Mouse (Mus musculus) left cerebral cortex, adult 9 months (tissue): ENCODE measurements around the gene Plxnb1.
A peak's percentile ranks its signal among the peaks of the same experiment; 100 is the strongest.
"Not testable (repeated sequence)": the region's sequence is repeated elsewhere in the genome, so short reads cannot be mapped to it uniquely, and the experiment has no call there.

ENCODE experiments used
- DNase-seq, 2 experiments: peaks; one replicate each; pipeline ENCODE4 v3.0.0; 2022; ENCODE audit warnings: low spot score in 2 of 2

Gene Plxnb1

GRCm38 (mm10) chr9:109102541-109102940 lies 7.4 kb downstream of the Plxnb1 start:
- DNase-seq, result no peak

- no peak for DNase-seq
Observed at GRCm38 (mm10) chr9:109103250-109103649, 8.1 kb downstream of the Plxnb1 start.

DNA sequence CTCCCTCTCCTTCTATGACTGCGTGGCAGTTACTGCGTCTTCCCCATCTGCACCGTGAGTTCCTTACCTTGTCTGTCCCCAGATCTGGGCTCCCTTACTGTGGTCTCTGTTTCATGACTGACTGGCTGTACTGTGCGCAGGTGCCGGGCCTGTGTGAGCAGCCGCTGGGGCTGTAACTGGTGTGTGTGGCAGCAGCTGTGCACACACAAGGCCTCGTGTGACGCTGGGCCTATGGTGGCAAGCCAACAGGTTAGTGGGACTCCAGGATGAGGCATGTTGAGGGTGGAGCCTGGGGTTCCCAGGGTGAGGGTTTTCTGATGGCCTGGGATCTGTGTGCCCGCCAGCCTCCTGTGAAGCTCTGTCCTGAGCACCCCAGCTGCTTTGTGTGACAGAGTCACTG lies 8.9 kb downstream of the Plxnb1 start:
- DNase-seq, result no peak

DNA sequence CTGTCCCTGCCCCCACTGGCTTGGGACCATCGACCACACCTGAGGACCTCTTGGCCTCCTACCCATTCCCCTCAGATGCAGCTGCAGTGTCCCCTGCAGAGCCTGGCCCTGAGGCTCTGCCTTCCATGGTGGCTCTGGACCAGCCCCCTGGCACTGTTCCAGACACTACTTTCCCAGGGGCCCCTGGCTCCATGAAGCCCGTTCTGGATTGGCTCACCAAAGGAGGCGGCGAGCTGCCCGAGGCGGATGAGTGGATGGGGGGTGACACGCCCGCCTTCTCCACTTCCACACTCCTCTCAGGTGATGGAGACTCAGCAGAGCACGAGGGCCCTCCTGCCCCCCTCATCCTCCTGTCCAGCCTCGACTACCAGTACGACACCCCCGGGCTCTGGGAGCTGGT lies 9.8 kb downstream of the Plxnb1 start:
- DNase-seq, result no peak

DNA sequence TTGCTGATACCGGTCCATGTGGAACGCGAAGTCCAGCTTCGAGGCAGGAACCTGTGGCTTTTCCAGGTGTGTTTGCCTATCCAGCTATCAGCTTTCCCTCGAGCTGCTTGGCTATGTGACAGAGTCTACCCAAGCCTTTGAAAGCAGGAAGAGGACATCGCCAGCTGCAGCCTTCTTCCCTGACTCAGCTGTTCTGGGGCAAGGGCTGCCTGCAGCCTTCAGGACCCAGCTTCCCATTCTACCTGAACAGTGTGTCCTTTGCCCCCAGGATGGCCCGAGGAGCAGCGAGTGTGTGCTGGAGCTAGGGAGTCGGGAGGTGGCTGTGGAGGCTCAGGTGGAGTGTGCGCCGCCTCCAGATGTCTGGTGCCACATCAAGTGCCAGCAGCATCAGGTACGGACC lies 10.5 kb downstream of the Plxnb1 start:
- no peak for DNase-seq

- DNase-seq, result no peak
Observed at GRCm38 (mm10) chr9:109107341-109107740, 12.2 kb downstream of the Plxnb1 start.

DNA sequence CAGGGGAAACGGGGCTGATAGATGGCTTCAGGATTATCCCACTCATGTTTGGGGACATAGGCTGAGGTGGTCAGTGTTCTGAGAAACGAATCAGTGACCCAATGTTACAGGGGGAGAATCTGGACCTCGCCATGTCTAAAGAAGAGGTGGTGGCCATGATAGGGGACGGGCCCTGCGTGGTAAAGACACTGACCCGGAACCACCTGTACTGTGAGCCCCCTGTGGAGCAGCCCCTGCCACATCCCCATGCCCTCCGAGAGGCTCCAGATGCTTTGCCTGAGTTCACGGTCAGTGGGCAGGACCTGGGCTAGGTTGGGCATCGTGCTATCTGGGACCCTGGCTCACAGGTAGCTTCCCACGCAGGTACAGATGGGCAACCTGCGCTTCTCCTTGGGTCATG lies 15.1 kb downstream of the Plxnb1 start:
- DNase-seq, result no peak

DNA sequence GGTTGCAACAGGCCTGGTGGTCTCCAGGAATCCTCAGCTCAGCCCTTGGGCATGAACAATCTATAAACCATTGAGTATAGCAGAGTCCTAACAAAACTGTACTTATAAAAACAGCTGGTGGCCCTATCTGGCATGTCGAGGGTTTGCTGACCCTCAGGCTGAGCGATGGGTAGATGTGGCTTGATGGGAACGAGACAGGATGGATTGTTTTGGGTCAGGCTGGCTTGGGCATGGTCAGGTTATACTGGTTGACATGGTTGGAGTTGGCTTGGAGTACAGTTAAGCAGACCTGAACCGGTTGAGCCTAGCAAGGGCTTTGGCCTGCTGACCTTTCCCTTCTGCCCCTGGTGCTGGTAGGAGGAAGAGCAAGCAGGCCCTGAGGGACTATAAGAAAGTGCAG lies 15.9 kb downstream of the Plxnb1 start:
- no peak for DNase-seq

GRCm38 (mm10) chr9:109111591-109111990 lies 16.4 kb downstream of the Plxnb1 start:
- no peak for DNase-seq

DNA sequence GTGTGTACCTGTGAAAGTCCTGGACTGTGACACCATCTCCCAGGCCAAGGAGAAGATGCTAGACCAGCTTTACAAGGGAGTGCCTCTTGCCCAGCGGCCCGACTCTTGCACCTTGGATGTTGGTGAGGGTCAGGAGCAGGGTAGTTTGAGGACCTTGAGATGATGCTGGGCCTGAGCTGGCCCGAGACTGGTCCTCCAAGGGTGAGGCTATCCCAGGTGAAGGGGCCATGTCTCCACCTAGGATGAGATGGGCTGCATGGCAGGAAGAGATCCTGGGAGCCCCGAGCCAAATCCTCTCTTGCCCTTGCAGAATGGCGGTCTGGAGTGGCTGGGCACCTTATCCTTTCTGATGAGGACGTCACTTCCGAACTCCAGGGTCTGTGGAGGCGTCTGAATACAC lies 18.1 kb downstream of the Plxnb1 start:
- no peak for DNase-seq

- no peak for DNase-seq
Observed at GRCm38 (mm10) chr9:109114276-109114675, 19.1 kb downstream of the Plxnb1 start.

- no peak for DNase-seq
Observed at GRCm38 (mm10) chr9:109114871-109115270, 19.7 kb downstream of the Plxnb1 start.

DNA sequence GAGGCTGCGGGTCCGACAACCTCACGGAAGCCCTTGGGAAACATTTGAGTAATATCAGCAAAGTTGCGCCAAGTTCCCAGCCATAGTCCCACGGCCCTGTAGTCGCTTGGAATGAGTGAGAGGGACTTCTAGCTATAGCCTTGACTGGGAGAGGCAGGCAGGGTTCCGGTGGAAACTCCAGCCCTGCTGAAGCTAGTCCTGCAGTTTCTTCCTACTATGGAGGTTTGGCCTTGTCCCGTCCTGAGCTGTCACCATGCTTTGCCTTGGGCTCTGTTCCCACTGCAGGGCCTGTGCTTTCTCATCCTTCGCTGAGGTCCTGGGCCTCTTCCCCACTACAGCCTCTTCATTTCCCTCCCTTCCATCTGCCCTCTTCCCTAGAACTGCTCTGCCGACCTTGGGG lies 21.0 kb downstream of the Plxnb1 start:
- no peak for DNase-seq

- DNase-seq, result no peak
Observed at GRCm38 (mm10) chr9:109118106-109118505, 22.9 kb downstream of the Plxnb1 start.

DNA sequence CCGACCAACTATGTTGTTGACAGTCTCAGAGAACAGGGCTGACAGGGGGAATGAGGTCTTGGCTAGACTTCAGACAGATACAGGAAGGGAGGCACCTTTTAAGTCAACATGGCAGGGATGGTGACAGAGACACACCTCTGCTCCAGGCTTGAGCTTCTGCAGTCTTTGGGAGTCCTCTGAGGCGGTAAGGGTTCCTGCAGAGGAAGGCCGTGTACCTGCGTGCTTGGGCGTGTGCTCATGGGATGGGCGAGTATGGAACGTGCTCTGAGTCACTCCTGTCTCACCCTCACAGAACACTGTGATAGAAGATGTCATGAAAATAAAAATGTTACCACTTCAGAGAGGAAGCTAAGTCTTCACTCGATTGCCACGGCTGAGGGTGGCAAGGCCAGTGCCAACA lies 24.4 kb downstream of the Plxnb1 start:
- DNase-seq, result no peak

- DNase-seq, result no peak
Observed at GRCm38 (mm10) chr9:109120956-109121355, 25.8 kb downstream of the Plxnb1 start.

DNA sequence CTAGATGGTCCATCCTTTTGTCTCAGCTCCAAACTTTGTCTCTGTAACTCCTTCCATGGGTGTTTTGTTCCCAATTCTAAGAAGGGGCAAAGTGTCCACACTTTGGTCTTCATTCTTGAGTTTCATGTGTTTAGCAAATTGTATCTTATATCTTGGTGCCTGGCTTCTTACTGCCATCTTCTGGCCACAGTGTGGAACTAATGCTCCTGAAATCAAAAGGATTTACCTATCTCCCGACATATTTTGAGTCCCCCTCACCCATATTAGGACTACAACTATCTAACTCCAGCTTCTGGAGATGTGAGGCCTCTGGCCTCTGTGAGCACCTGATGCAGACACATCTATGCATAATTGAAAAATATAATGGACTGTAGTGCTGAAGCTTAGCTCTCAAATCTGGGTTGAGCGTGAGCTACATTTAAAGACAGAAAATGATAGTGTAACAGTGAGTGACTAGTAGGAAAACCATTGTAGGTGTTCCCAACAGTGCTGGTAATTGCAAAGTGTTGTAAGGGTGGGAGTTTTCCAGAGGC lies 27.4 kb downstream of the Plxnb1 start:
- peak in 1 of 2 experiments; percentile 42 for DNase-seq

GRCm38 (mm10) chr9:109123266-109123665 lies 28.1 kb downstream of the Plxnb1 start:
- no peak for DNase-seq

DNA sequence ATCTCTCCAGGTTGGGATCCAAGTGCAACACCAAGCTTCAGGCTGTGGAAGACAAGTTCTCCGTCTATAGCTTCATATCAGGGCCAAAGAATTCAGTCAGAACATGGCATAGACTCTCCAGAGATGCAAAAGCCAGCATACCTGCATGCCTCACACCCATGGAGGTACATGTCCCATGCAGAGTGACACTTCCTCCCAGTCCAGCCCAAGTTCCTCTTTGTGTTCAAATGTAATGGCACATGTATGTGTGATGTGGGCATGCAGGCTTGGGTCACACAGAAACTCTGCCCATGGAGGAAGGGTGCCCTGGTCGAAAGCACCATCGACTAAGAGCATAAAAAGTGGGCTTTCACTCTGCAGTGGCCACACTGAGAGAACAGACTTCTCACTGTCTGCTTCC lies 29.0 kb downstream of the Plxnb1 start:
- DNase-seq, result no peak

DNA sequence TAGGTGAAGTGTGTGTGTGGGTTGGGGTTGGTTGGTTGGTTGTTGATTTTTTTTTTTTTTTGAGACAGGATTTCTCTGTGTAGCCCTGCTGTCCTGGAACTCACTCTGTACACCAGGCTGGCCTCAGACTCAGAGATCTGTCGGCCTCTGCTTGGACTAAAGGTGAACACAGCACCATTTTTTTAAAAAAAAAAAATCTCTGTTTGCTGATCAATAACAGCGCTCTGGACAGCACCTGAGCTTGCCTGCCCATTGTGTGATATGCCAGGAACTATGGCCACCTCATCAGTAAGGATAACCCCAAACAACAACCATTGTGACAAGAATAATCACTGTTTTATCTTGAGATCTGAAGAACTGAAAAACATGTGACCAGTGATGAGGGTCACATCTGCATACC lies 29.9 kb downstream of the Plxnb1 start:
- no peak for DNase-seq

DNA sequence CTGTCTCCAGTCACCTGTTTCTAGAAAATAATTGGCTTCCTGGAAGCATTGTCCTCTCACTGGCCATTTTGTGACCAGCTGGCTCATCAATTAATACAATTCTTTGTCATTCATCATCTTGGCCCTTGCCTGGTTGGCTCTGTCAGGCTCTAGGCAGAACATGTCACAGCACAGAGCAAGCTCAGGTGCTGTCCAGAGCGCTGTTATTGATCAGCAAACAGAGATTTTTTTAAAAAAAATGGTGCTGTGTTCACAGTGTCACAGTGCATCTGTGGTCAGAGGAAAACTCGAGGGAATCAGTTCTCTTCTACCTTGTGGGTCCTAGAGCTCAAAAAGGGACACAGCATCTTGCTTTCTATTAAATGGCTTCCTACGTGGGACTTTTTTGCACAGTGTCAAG lies 30.3 kb downstream of the Plxnb1 start:
- DNase-seq, result no peak

- DNase-seq, result no peak
Observed at GRCm38 (mm10) chr9:109127076-109127475, 31.9 kb downstream of the Plxnb1 start.

DNA sequence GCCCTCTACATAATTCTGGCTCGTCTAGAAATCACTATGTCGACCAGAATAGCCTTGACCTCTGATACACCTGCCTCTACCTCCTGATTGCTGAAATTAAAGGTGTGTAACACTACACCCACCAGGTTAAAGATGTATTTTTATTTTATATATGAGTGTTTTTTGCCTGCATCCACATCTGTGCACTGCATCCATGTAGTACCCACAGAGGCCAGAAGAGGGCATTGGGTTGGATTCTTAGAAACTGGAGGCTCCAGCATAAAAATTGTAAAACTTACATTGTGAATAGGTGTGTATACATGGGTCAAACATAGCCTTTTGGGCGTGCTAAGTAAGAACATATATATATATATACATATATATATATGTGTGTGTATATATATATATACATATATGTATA lies 33.0 kb downstream of the Plxnb1 start:
- DNase-seq, result peak in 1 of 2 experiments; percentile 34

- DNase-seq, result no peak
Observed at GRCm38 (mm10) chr9:109130076-109130475, 34.9 kb downstream of the Plxnb1 start.

- not testable (repeated sequence) for DNase-seq
Observed at GRCm38 (mm10) chr9:109140414-109140813, 45.2 kb downstream of the Plxnb1 start.
